Mouse (Mus musculus) olfactory bulb, adult 2 months (tissue): Measurements from ENCODE around the gene Mad2l2.

Source experiments
- CTCF ChIP-seq: fragments of 200-500 bp; IDR thresholded peaks from 2 replicates; pipeline ENCODE4 v1.5.1; 2012; ENCODE audit warnings: low read depth, mild to moderate bottlenecking, low read length, moderate library complexity; ENCODE audit not compliant: insufficient read depth
- POLR2A ChIP-seq: fragments of 200-500 bp; IDR thresholded peaks from 2 replicates; pipeline ENCODE4 v1.6.1; 2012; ENCODE audit warnings: mild to moderate bottlenecking, low read depth, low read length, moderate library complexity; ENCODE audit not compliant: insufficient read depth

GRCm38 (mm10) chr4:148134988-148135387 is 4.8 kb downstream of the Mad2l2 start:
- TF ChIP-seq POLR2A (no peak), CTCF (no peak)
